Mouse (Mus musculus) brain, embryonic 14.5 days (tissue): Measurements from ENCODE around the gene Bms1.

Experiments used
- CTCF ChIP-seq: fragments of 200-500 bp; IDR thresholded peaks from 2 replicates; pipeline ENCODE4 v1.5.1; 2012; ENCODE audit warnings: inconsistent platforms, mild to moderate bottlenecking, moderate library complexity, borderline replicate concordance; ENCODE audit not compliant: insufficient read depth, insufficient read length; ENCODE audit errors: extremely low read depth
- POLR2A ChIP-seq: fragments of 200-500 bp; IDR thresholded peaks from 2 replicates; pipeline ENCODE4 v1.6.1; 2012; ENCODE audit warnings: mild to moderate bottlenecking, inconsistent platforms, borderline replicate concordance; ENCODE audit not compliant: poor library complexity, insufficient read depth, insufficient read length, severe bottlenecking; ENCODE audit errors: extremely low read depth

GRCm38 (mm10) chr6:118337660-118338059 is 81.6 kb downstream of the Bms1 start:
- TF ChIP-seq CTCF (no peak), POLR2A (no peak)
